Mouse (Mus musculus) forebrain, embryonic 13.5 days (tissue): ENCODE data around the gene Ikzf4. TPM values are rescaled to one million over a fixed set of nuclear protein-coding genes. Genes with fewer than 3 reads are reported as not detected.

Experiments used
- ATAC-seq: fragments of 200-750 bp; cut with Nextera tagmentation; 2 replicates; pipeline ENCODE4 v1.8.0; 2017
- H3K27ac ChIP-seq: fragments of 300-500 bp; sonication (generic); 2 replicates; pipeline ENCODE4 v1.5.1; 2015; ENCODE audit warnings: inconsistent platforms, mild to moderate bottlenecking, moderate library complexity
- H3K27me3 ChIP-seq: fragments of 300-500 bp; sonication (generic); 2 replicates; pipeline ENCODE4 v1.6.1; 2015; ENCODE audit warnings: mild to moderate bottlenecking, inconsistent platforms
- H3K36me3 ChIP-seq: fragments of 300-500 bp; sonication (generic); 2 replicates; pipeline ENCODE4 v1.6.1; 2015; ENCODE audit warnings: mild to moderate bottlenecking, inconsistent platforms; ENCODE audit not compliant: poor library complexity, severe bottlenecking
- H3K4me1 ChIP-seq: fragments of 300-500 bp; sonication (generic); 2 replicates; pipeline ENCODE4 v1.6.1; 2015; ENCODE audit warnings: inconsistent platforms
- H3K4me2 ChIP-seq: fragments of 300-500 bp; sonication (generic); 2 replicates; pipeline ENCODE4 v1.6.1; 2015; ENCODE audit warnings: inconsistent platforms, mild to moderate bottlenecking, moderate library complexity
- H3K4me3 ChIP-seq: fragments of 300-500 bp; sonication (generic); 2 replicates; pipeline ENCODE4 v1.5.1; 2015; ENCODE audit warnings: mild to moderate bottlenecking, inconsistent platforms
- H3K9ac ChIP-seq: fragments of 300-500 bp; sonication (generic); 2 replicates; pipeline ENCODE4 v1.6.1; 2015; ENCODE audit warnings: mild to moderate bottlenecking, inconsistent platforms
- H3K9me3 ChIP-seq: fragments of 300-500 bp; sonication (generic); replicated peaks from 2 replicates; pipeline ENCODE4 v1.6.1; 2016; ENCODE audit warnings: inconsistent platforms
- WGBS: fragments of 180-500 bp; shearing (Covaris S2); methylation state at CpG from one replicate; pipeline ENCODE4 v1.1.7; 2015; 5-methylcytosine and 5-hydroxymethylcytosine counted together
- polyA plus RNA-seq: library from polyadenylated mRNA; unstranded; fragments of >200 nt; fragmentation: Nextera tagmentation; extraction: Ambion mirVana; gene quantifications from 2 replicates; pipeline ENCODE4 v1.2.1, GENCODE M21; 2015

The Ikzf4 gene
- polyA plus RNA-seq, 1 experiment from 2014 or later = 7.3 TPM

GRCm38 (mm10) chr10:128591436-128591835 is 54.4 kb downstream of the Ikzf4 start:
- H3K4me3 ChIP-seq = no peak overlapping the region
- no peaks in the 10 kb centered on the region for H3K9me3 ChIP-seq
- H3K4me1 ChIP-seq = peaks cover 14% of the 10 kb centered on the region
- WGBS = 89% methylated on average over 6 of the region's 6 CpGs
- no peaks in the 10 kb centered on the region for H3K36me3 ChIP-seq
- ATAC-seq = no peak
- peaks cover 41% of the 10 kb centered on the region for H3K27me3 ChIP-seq
- no peak overlapping the region for H3K9ac ChIP-seq
- no peak overlapping the region for H3K4me2 ChIP-seq
- no peak overlapping the region for H3K27ac ChIP-seq

GRCm38 (mm10) chr10:128590193-128590690 is 55.5 kb downstream of the Ikzf4 start:
- Histone ChIP-seq H3K27me3 (peaks cover 47% of the 10 kb centered on the region), H3K36me3 (no peaks in the 10 kb centered on the region), H3K27ac (no peak overlapping the region), H3K4me3 (peak overlapping the region; percentile 67), H3K4me1 (peaks cover 14% of the 10 kb centered on the region), H3K9ac (peak overlapping the region; percentile 66), H3K9me3 (no peaks in the 10 kb centered on the region), H3K4me2 (peak overlapping the region; percentile 96)
- peak; percentile 64 for ATAC-seq
- under 1% methylated on average over 41 of the region's 43 CpGs for WGBS

GRCm38 (mm10) chr10:128589464-128590192 is 56.2 kb downstream of the Ikzf4 start, which contains the start of gene Erbb3:
Erbb3 (minus strand) TSS chr10:128589652.
- Histone ChIP-seq H3K9me3 (no peaks in the 10 kb centered on the region), H3K4me3 (peak within 1 kb of the TSS; percentile 67), H3K27ac (no peak within 1 kb of the TSS), H3K27me3 (peaks cover 50% of the 10 kb centered on the region), H3K36me3 (no peaks in the 10 kb centered on the region), H3K4me2 (peak within 1 kb of the TSS; percentile 96), H3K4me1 (peaks cover 14% of the 10 kb centered on the region), H3K9ac (peak within 1 kb of the TSS; percentile 66)
- WGBS = 0% methylated on average over 37 of the region's 43 CpGs
- ATAC-seq = peak; percentile 50

GRCm38 (mm10) chr10:128588775-128589463 is 56.9 kb downstream of the Ikzf4 start:
- peak overlapping the region; percentile 96 for H3K4me2 ChIP-seq
- no peak overlapping the region for H3K27ac ChIP-seq
- no peaks in the 10 kb centered on the region for H3K36me3 ChIP-seq
- H3K9ac ChIP-seq = peak overlapping the region; percentile 66
- 2% methylated on average over 23 of the region's 23 CpGs for WGBS
- no peaks in the 10 kb centered on the region for H3K9me3 ChIP-seq
- peak; percentile 39 for ATAC-seq
- H3K27me3 ChIP-seq = peaks cover 54% of the 10 kb centered on the region
- H3K4me1 ChIP-seq = peaks cover 14% of the 10 kb centered on the region
- H3K4me3 ChIP-seq = peak overlapping the region; percentile 67

- WGBS = 8% methylated on average over 1 of the region's 1 CpGs
Measured at GRCm38 (mm10) chr10:128588136-128588535, 57.7 kb downstream of the Ikzf4 start.

GRCm38 (mm10) chr10:128587697-128588096 is 58.1 kb downstream of the Ikzf4 start:
- WGBS = 59% methylated on average over 8 of the region's 8 CpGs
- H3K27ac ChIP-seq = no peak overlapping the region
- no peak overlapping the region for H3K4me2 ChIP-seq
- H3K36me3 ChIP-seq = no peaks in the 10 kb centered on the region
- ATAC-seq = no peak
- H3K4me3 ChIP-seq = no peak overlapping the region
- no peak overlapping the region for H3K9ac ChIP-seq
- no peaks in the 10 kb centered on the region for H3K9me3 ChIP-seq
- peaks cover 63% of the 10 kb centered on the region for H3K27me3 ChIP-seq
- H3K4me1 ChIP-seq = peaks cover 14% of the 10 kb centered on the region

More at GRCm38 (mm10) chr10:128588136-128588535, 57.7 kb downstream of the Ikzf4 start:
- Histone ChIP-seq H3K4me1 (peaks cover 14% of the 10 kb centered on the region), H3K27me3 (peaks cover 61% of the 10 kb centered on the region), H3K4me2 (no peak overlapping the region), H3K9me3 (no peaks in the 10 kb centered on the region), H3K36me3 (no peaks in the 10 kb centered on the region), H3K9ac (no peak overlapping the region), H3K4me3 (no peak overlapping the region), H3K27ac (no peak overlapping the region)
- ATAC-seq = no peak

- no peak overlapping the region for H3K4me2 ChIP-seq
- no peak overlapping the region for H3K9ac ChIP-seq
- no peak overlapping the region for H3K27ac ChIP-seq
- no peaks in the 10 kb centered on the region for H3K9me3 ChIP-seq
- 55% methylated on average over 4 of the region's 4 CpGs for WGBS
- H3K4me3 ChIP-seq = no peak overlapping the region
- H3K27me3 ChIP-seq = peaks cover 63% of the 10 kb centered on the region
- no peaks in the 10 kb centered on the region for H3K36me3 ChIP-seq
- ATAC-seq = no peak
- H3K4me1 ChIP-seq = peaks cover 14% of the 10 kb centered on the region
Measured at GRCm38 (mm10) chr10:128587120-128587519, 58.7 kb downstream of the Ikzf4 start.

- H3K9me3 ChIP-seq = no peaks in the 10 kb centered on the region
- H3K4me1 ChIP-seq = peaks cover 14% of the 10 kb centered on the region
- no peak overlapping the region for H3K9ac ChIP-seq
- H3K27me3 ChIP-seq = peaks cover 59% of the 10 kb centered on the region
- ATAC-seq = no peak
- H3K36me3 ChIP-seq = no peaks in the 10 kb centered on the region
- no peak overlapping the region for H3K27ac ChIP-seq
- no peak overlapping the region for H3K4me3 ChIP-seq
- no peak overlapping the region for H3K4me2 ChIP-seq
- WGBS = 28% methylated on average over 1 of the region's 1 CpGs
Measured at GRCm38 (mm10) chr10:128586546-128586945, 59.2 kb downstream of the Ikzf4 start.

GRCm38 (mm10) chr10:128584386-128584785 is 61.4 kb downstream of the Ikzf4 start:
- no peak overlapping the region for H3K27ac ChIP-seq
- WGBS = 3% methylated on average over 4 of the region's 4 CpGs
- peaks cover 4% of the 10 kb centered on the region for H3K4me1 ChIP-seq
- no peak overlapping the region for H3K4me2 ChIP-seq
- no peak overlapping the region for H3K4me3 ChIP-seq
- H3K9me3 ChIP-seq = no peaks in the 10 kb centered on the region
- H3K36me3 ChIP-seq = no peaks in the 10 kb centered on the region
- no peak for ATAC-seq
- H3K9ac ChIP-seq = no peak overlapping the region
- H3K27me3 ChIP-seq = peaks cover 51% of the 10 kb centered on the region

GRCm38 (mm10) chr10:128583644-128584043 is 62.1 kb downstream of the Ikzf4 start:
- no peak overlapping the region for H3K9ac ChIP-seq
- H3K4me2 ChIP-seq = no peak overlapping the region
- ATAC-seq = no peak
- H3K27me3 ChIP-seq = peaks cover 44% of the 10 kb centered on the region
- WGBS = 26% methylated on average over 7 of the region's 7 CpGs
- H3K36me3 ChIP-seq = no peaks in the 10 kb centered on the region
- no peaks in the 10 kb centered on the region for H3K4me1 ChIP-seq
- H3K4me3 ChIP-seq = no peak overlapping the region
- H3K27ac ChIP-seq = no peak overlapping the region
- H3K9me3 ChIP-seq = no peaks in the 10 kb centered on the region
